Mouse (Mus musculus) G1E (cell line): ENCODE results near the gene Ralgapa2.

Experiments used
- CTCF ChIP-seq: IDR thresholded peaks from 2 replicates; pipeline ENCODE4 v1.5.1; 2012; ENCODE audit warnings: low read depth, low read length, inconsistent platforms, mixed read lengths
- TAL1 ChIP-seq: conservative IDR thresholded peaks from 2 replicates; pipeline ENCODE4 v1.6.1; 2012; ENCODE audit warnings: low read depth, low read length, inconsistent platforms, mixed read lengths

- TF ChIP-seq CTCF (no peak), TAL1 (no peak)
These were observed 293.9 kb downstream of the Ralgapa2 start for GRCm38 (mm10) chr2:146218161-146218691.
